Mouse (Mus musculus): ENCODE measurements around the gene Phgr1.

The Phgr1 gene

DNA sequence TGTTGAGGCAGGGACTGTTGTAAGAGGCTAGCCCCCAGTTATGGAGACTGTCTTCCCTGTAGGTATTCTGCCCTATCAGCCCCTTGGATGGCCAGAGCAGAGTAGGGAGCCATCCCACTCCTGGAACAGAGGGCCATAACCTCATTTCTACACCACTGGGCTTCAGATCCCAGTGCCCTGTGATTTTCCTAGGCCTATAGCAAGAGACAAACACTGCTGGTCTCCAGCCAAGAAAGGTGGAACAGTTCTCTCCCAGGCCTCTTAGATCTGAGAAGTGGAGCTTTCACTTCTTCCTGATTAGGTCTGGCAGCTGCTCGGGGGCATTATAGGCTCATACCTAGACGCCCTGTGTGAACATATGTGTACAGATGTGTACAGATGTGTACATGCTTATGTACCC lies 3.7 kb downstream of the Phgr1 start:
- DNase-seq (ENCODE audit: extremely low read depth, insufficient read length, low spot score), result no peak

DNA sequence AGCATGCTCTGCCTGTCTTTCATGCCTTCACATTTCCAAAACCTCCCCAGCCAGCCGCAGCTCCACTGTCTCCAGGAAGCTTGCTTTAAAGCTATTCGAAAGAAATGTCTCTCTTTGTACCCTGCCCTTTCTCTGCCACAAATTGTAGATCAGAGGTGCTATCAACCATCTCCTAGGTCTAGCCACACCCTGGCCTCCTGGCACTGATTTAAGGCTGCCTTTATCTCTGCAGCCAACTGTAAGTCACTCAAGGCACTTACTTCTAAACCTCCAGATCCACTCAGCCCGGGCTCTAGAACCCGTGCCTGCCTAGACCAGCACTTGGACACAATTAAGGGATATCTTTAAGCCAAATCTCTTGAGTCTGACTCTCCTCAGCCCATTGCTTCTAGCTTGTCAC lies 5.8 kb downstream of the Phgr1 start:
- no peak for DNase-seq (ENCODE audit: extremely low read depth, insufficient read length, low spot score)

DNA sequence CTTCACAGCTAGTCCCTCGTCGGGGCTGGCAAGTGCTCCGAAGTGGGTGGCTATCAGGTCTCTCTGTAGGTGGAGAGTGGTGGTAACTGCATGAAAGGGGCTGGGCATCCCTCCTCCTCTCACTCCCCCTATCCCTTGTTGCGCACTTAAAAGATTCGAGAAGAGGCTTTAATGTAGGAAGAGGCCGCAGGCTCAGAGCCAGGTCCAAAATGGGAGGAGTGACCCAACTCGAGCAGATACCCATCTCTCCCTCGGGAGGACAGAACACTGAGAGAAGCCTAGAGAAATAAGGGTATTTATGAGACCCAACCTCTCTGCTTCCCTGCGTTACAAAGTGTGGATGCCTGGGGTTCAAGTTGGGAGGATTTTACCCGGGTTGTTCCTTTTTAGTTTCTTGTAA lies 6.5 kb downstream of the Phgr1 start:
- DNase-seq (ENCODE audit: extremely low read depth, insufficient read length, low spot score), result no peak

DNA sequence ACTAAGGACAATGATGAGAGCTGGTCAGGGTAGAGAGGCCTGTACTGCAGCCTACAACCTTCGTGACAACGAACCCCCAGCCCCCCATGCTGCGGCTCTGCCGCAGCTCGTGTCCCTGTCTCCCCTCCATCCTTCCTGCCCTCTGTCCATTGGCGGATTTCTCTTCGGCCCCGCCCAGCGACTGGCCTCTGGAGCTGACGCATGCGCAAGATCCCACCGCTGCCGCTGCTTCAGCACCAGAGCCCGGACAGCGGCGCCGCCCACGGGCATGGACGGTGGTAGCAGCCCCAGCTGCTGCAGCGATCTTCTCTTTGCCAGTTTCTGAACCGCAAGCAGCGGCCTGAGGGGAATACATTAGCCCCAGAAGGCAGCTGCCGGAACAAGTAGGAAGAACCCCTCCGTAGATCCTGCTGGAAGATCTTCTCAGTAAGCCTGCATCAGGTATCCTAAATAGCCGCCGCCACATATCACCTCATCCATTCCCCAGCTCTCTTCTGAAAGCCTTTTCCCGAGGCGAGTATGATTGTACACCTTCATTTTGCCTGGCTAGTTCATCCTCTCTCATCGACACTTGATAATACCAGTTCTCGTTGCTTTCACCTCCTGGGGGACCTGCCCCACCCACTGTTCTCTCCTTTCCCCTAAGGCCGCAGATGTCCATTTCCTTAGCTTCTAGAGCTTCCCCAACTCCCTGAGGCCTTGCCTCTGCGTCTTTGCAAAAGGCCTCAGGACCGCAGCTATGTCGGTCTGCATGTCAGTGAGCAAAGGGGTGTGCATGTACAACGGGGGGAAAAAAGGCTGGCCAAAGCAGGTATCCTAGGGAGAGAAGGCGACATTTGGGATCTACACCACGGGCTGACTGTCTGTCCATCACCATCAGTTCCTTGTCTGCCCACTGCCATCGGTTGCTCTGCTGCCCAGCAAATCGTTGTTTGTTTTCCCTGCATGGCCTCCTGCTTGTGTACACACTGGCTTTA lies 7.2 kb downstream of the Phgr1 start, which contains the start of gene Disp2:
Gene Disp2, plus strand, starts transcription at position 216 of the 977 bp plus-strand sequence.
- DNase-seq (ENCODE audit: extremely low read depth, insufficient read length, low spot score), result peak; percentile 85

DNA sequence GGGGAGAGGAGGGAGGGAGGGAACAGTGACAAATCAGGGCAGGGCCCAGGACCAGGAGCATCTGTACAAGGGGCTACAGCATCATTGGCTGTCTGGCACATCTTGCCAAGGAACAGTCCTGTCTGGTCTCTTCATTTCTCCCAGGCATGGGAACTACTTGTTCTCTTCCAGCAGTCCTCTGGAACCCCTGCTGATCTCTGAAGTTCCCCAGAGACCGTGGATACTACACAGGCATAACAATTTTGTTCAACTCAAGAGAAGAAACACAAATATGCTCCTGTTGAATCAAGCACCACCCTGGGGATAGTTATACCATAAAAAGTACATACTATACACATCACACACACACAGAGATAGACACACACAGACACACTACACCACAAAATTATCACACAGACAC lies 8.5 kb downstream of the Phgr1 start:
- no peak for DNase-seq (ENCODE audit: extremely low read depth, insufficient read length, low spot score)

DNA sequence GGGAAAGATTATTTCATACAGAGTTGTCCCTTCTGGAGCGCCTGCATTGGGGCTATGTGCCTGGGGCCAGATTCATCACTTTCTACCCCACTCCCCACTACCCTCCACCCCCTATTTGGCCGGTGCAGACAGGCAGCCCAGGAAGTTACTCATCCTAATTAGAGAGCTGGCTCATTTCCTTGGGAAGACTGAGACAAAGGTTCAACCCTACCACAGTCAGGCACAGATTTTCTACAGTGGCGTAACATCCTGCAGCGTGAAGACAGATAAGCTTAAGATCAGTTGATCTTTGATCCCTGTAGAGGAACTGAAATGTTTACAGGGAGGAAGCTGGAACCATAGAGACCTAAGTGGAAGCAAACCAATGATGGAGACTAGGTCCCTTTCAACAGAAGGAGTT lies 9.7 kb downstream of the Phgr1 start:
- DNase-seq (ENCODE audit: extremely low read depth, insufficient read length, low spot score), result no peak

DNA sequence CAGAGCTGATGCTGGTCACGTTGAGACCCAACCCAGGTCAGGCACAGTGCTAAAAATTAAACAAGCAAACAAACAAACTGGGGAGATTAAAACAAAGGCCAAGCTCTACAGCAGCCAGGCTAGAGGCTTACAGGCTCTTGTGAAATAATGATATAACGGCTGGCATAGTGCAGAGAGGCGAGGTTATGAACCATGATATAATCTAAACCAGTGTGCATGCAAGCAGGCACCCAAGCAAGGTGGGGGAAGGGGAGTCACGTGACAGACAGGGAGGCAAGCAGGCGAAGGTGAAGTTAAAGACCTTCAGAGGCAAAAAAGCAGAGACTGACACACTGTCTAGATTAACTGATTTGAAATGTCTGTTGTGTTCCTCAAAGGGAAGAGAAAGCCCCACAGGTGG lies 10.5 kb downstream of the Phgr1 start:
- no peak for DNase-seq (ENCODE audit: extremely low read depth, insufficient read length, low spot score)

DNA sequence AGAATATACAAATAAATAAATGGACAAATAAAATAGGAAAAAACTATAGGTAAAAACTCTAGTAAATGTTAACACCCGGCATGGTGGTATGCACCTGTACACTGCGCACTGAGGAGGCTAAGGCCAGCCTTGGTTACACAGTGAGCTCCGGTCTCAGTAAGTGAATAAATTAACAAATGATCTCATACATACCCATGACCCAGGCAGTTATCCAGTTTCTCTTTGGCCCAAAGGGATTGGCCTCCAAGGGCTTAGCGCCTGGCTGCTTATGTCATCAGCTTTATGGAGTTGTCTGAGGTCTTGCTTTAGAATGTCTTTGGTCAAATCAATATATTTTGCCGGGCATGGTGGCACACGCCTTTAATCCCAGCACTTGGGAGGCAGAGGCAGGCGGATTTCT lies 11.1 kb downstream of the Phgr1 start:
- no peak for DNase-seq (ENCODE audit: extremely low read depth, insufficient read length, low spot score)

DNA sequence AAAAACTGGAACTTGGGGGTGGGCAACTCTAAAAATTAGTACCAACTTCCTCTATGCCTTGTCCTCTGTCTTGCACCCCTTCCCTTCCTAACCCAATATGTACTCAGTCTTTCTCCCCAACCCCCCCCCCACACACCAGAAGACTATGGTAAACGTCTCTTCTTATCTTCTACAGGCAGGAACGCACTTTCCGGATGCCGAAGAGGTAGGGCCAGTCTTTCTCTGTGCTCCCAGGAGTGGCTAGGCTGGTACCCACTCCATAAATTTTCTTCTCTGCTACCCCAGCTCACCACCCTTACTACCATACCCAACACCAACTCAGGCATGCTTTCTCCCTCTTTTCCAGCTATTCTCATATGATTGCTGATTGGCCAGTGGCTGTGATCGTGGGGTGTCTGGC lies 14.0 kb downstream of the Phgr1 start:
- no peak for DNase-seq (ENCODE audit: extremely low read depth, insufficient read length, low spot score)

DNA sequence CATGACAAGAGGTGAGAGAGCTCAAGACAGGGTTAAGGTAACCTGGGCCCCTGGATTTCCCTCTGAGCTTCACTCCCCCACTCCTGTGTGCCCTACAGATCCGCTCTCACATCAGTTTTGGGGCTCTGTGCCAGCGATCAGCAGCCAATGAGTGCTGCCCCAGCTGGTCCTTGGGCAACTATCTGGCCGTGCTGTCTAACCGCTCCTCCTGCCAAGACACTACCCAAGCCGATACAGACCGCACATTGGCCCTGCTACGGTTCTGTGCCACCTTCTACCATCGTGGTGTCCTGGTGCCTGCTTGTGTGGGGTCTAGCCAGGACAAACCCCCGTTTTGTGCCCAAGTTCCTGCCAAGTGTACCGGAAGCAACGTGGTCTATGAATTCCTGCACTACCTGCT lies 16.9 kb downstream of the Phgr1 start:
- DNase-seq (ENCODE audit: extremely low read depth, insufficient read length, low spot score), result no peak

DNA sequence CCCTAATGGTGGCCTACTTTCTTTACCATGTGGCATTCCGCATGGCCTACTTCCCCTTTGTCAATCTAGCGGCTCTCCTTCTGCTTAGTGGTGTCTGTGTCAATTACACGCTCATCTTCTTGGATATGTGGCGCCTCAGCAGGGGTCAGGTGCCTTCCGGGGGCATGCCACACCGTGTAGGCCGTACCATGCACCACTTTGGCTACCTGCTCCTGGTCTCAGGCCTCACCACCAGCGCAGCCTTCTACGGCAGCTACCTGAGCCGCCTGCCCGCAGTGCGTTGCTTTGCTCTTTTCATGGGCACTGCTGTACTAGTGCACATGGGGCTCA lies 17.6 kb downstream of the Phgr1 start:
- DNase-seq (ENCODE audit: extremely low read depth, insufficient read length, low spot score), result no peak

DNA sequence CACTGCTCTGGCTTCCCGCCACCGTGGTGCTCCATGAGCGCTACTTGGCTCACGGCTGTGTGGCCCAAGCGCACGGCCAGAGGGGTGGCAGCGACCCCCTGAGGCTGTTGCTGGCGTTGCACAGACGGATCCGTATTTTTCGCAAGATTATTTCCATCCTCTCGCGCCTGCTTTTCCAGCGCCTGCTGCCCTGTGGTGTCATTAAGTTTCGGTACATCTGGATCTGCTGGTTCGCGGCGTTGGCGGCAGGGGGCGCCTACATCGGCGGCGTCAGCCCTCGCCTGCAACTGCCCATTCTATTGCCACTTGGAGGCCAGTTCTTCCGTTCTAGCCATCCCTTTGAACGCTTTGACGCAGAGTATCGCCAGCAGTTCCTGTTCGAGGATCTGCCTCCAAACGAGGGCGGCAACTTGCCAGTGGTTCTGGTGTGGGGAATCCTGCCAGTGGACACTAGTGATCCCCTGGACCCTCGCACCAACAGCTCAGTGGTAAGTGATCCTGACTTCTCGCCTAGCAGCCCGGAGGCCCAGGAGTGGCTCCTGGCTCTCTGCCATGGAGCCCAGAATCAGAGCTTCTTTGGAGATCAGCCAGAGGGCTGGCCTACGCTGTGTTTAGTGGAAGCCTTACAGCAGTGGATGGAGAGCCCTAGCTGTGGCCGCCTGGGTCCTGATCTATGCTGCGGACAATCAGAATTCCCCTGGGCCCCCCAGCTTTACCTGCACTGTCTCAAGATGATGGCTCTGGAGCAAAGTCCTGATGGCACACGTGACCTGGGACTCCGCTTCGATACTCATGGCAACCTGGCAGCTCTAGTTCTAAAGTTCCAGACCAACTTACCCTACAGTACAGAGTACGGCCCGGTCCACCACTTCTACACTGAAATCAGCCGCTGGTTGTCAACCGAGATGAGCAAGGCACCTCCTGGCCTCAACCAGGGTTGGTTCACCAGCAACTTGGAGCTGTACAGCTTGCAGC lies 18.3 kb downstream of the Phgr1 start:
- no peak for DNase-seq (ENCODE audit: extremely low read depth, insufficient read length, low spot score)

DNA sequence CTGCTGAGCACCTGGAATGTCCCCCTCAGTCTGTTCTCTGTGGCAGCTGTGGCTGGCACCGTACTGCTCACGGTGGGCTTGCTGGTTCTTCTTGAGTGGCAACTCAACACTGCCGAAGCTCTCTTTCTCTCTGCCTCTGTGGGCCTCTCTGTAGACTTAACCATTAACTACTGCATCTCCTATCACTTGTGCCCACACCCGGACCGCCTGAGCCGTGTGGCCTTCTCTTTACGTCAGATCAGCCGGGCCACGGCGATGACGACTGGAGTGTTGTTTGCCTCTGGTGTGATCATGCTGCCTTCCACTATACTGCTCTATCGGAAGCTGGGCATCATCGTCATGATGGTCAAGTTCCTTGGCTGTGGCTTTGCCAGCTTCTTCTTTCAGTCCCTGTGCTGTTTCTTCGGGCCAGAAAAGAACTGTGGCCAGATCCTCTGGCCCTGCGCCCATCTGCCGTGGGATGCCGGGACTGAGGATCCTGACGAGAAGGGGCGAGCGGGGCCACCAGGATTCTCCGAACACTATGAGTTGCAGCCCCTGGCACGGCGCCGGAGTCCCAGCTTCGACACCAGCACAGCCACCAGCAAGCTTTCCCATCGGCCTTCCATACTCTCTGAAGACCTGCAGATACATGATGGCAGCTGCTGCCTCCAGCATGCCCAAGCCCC lies 19.2 kb downstream of the Phgr1 start:
- DNase-seq (ENCODE audit: extremely low read depth, insufficient read length, low spot score), result no peak

DNA sequence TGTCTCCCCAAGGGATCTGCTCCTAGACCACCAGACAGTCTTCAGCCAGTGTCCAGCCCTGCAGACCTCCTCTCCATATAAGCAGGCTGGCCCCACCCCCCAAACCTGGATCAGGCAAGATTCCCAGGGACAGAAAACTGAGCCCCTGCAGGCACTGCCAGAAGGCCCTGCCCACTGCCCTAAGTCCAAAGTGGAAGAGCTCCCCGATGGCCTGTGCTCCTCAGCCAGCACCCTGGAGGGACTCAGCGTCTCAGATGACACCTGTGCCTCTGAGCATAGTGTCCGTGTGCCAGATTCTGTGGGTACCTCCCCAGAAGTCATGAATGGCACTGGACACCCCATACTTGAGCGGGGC lies 19.7 kb downstream of the Phgr1 start:
- DNase-seq (ENCODE audit: extremely low read depth, insufficient read length, low spot score), result no peak

DNA sequence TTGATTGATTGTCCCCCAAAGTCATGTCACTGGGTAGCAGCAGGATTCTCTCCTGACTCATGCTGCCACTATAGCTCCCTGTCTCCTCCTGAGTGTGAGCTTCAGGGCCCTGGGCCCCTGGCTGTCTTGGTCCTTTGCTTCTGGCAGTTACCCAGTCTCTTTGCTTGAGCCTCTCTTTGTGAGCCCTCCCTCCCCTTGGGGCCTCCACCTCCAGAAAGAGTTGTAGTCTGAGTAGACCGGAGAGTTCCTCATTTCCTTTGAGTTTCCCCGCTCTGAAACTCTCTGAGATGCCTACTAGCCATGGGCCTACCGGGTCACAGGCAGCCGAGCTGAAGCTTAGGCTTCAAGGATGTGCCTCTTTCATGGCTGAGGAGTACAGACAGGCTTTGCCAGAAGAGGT lies 21.1 kb downstream of the Phgr1 start:
- no peak for DNase-seq (ENCODE audit: extremely low read depth, insufficient read length, low spot score)

DNA sequence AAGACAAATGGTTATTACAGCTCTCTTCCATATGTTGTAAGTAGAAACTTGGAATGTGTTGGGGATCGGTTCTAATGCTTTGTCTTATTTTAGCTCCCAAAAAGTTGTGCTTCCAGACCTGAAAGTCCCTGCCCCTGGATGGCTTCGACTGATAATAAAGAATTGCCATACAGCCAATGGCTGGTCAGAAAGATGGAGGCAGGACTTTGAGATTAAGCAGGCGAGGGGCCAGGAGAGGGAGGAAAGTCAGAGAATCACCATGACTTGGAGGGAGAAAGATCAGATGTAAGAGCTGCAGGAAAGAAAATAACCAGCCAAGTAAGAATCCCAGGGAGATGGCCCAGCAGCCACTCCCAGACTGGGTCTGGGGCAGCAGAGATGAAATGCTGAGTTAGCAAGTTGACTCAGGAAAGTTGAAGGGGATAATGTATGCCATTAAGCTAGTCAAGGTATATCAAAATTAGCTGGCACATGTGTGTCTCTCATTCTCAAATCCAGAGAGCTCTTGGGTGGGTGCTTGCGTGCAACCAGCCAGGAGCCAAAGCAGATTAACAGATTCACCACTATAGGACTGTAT lies 30.1 kb downstream of the Phgr1 start:
- DNase-seq (ENCODE audit: extremely low read depth, insufficient read length, low spot score), result no peak

DNA sequence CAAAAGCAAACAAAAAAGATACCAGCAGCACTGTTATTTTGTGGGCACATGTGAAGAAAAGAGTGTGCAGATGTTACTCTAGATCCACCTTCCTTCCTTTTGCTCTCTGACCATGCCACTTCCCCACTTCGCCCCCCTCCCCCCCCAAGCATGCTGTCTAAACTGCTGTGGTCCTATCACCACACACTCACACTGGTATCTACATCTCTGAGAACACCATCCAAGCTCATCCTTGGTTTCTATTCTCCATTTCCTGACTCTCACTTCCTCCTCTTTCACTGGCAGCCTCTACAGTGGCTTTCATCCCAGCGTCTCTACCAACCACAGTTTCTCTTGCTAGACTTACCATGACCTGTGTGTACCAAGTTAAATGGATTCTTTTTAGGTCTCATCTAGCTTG lies 31.9 kb downstream of the Phgr1 start:
- no peak for DNase-seq (ENCODE audit: extremely low read depth, insufficient read length, low spot score)

DNA sequence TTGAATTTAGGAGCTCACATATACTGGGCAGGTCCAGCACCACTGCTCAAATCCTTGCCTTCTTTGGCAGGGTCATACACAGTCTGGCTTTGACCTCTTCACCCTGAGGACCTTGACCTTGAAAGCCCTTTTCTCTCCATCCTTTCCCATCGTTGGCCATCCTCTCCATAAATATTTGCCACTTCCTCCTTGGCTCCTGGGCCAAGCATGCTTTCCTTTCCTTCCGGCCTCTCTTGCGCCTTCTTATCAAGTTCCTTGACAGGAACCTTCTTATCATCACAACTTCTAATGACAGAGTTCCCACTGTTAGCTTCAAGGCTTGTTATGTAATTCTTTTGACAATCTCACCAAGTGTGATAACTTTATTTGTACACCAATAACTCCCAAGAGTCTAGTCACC lies 32.6 kb downstream of the Phgr1 start:
- DNase-seq (ENCODE audit: extremely low read depth, insufficient read length, low spot score), result no peak

DNA sequence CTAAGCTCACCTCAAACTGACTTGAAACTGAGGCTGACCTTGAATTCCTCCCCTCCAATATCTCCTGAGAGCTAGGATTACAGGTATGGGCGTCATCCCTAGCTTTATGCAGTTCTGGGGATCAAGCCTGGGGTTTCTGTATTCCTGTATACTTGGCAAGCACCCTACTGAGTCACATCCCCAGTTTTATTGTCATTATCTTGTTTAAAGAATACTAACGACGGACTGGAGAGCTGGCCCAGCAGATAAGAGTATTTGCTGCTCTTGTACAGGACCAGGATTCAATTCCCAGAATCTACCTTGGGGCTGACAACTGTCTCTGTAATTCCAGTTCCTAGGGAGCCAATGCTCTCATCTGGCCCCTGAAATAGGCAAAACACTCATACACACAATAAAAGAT lies 33.2 kb downstream of the Phgr1 start:
- DNase-seq (ENCODE audit: extremely low read depth, insufficient read length, low spot score), result no peak

DNA sequence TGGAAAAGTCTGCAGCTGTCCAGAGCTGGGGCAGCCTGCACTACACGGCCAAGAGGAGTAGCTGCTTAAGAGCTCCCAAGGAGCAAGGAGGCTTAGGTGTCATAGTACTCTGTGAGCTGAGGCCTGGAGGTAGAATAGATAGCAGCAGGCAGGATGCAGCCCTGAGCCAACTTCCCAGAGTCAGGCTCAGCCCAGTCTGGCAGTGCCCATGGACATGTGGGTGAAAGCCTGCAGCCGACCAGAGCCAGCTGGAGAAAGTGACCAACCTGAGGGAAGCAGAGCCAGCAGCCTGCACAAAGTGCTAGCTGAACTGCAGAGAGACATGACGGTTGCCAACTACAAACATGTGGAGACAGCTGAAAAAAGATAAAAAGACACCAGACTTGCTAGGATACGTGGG lies 34.3 kb downstream of the Phgr1 start:
- peak; percentile 65 for DNase-seq (ENCODE audit: extremely low read depth, insufficient read length, low spot score)

DNA sequence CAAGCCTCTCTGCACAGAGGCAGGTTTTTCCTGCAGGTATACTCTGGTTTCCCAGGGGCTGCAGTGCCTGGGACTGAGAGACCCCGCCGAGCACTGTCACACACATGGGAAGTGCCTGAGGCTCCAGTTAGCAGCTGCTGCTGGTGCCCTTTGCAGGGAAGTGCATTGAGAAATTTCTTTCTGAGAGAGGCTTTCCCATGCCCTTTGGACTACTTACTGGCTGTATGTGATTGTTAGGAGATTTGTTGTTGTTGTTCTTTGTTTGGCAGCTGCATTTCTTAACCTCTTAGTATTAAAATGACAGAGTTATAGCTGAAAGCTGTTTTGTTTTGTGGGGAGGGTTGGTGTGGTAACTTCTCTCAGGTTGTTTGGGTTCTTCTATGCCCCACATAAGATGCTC lies 38.3 kb downstream of the Phgr1 start:
- DNase-seq (ENCODE audit: extremely low read depth, insufficient read length, low spot score), result no peak
